Mouse (Mus musculus): ENCODE measurements around the gene Bin2. TPM values are rescaled to one million over a fixed set of nuclear protein-coding genes. Genes with fewer than 3 reads are reported as not detected.

Bin2 gene
- 1 to 10 TPM in 2 of 4 experiments, under 1 TPM in 2; 0.84 to 2.6 (median 1.1) TPM for total RNA-seq (2022)

DNA sequence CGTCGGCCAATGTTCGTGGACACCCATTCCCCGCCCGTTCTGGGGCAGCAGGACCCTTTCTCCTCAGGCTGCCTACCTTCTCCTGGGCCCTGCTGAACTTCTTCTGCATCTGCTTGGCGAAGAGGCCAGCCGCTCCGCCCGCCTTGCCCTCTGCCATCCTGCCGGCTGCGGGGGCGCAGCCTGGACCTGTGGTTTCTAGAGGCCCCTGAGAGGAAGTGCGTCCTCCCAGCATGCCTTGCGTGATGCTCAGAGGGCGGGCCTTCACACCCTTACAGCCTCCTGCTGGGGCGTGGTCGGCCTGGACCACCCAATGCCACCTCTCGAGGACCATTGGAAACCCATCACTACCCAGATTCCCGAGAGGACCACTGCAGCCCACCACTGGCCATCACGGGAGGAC, at the start of gene Bin2:
Gene Bin2, minus strand, starts transcription at position 217 of the 400 bp plus-strand sequence.
- DNase-seq (ENCODE audit: low spot score): peak; percentile 11

DNA sequence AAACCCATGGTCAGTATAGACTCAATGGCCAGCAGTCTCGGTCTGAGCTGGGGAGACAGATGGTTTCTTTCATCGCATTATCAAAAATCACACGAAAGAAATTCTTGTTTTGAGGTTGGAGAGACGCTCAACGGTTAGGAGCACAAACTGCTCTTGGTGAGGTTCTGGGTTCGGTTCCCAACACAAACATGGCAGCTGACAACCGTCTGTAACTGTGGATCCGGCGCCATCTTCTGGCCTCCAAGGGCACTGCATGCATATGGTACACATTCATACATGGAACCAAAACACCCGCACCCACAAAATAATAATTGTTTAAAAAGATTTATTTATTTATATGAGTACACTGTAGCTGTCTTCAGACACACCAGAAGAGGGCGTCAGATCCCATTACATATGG, 49.2 kb upstream of the Bin2 start:
- no peak for DNase-seq (ENCODE audit: low spot score)

DNA sequence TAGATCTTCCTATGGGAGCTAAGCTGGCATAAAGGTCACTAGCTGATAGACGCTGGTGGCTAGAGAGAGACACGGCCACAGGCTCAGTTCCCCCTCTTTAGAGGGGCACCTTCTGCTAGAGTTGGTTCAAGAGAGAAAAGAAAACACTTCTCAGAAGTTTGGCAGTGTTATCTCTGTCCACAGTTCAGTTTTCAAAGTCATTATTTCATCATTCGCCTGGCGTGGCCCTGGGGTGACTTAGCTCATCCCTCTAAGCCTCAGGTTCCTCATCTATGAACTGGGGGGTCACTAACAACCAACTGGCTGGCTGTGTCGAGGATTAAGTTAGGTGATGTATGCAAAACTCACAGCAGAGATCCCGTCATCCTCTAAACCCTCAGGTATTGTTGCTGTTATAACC, 48.6 kb upstream of the Bin2 start:
- DNase-seq (ENCODE audit: low spot score): no peak

DNA sequence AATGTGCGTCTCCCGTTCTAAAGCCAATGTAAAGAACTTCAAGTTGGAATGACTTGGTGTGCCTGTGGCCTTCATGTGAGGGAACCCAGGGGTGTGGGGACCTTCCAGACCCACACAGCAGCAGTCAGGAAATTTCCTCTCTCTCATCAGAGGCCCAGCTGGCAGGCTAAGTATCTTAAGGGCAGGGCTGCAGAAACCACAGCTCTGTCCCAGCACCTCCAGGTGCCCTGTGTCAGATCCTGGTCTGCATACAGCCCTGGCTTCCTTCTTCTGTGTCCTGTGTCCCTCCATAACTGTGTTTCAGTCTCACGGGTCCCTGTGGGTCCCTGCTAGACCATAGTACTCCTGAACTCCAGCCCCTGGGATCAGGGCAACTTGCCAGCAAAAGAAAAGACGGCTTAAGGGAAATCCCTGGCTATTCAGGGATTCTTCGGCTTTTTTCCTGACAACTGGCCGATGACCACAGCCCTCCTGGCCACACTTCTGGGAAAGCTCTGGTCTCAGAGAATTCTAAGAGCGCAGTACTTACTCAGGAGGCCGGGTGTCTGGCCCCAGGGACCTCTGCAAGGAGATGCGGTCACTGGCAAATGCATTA, 46.1 kb upstream of the Bin2 start:
- DNase-seq (ENCODE audit: low spot score): no peak

DNA sequence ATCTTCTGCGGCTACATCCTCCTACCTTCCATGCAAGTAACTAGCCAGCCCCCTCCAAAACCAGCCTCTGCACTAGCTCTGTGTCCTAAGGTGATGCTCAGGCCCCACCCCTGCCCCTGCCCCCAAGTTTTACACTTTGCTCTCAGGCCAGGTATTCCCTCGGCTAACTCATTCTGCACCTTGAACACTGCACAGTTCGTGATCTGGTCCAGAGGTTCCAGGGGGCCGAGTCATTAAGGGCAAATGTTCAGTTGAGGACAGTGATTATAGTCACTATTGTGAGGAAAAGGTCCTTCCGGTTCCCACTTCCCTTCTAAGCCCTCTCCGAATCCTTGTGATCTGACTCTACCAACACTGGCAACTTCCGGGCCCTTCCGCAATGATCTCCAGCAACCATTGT, 45.1 kb upstream of the Bin2 start:
- no peak for DNase-seq (ENCODE audit: low spot score)

DNA sequence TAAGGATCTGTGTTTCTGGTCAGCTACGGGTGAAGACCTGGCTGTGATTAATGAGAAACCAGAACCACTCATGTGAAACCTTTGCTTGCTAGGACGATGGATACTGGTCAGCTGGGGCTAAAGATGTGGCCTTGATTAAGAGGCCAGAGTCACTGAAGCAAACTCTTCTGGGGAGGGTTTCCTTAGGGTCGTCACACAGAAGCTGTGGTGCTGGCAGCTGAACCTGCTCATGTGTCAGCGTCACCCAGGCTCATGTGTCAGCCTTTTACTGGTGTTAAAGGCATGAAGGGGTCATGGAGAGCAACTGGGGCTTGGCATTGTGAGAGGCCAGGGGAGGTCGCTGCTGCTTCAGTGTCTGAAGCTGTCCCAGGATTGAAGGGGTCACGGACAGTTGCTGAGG, 41.5 kb upstream of the Bin2 start:
- no peak for DNase-seq (ENCODE audit: low spot score)

DNA sequence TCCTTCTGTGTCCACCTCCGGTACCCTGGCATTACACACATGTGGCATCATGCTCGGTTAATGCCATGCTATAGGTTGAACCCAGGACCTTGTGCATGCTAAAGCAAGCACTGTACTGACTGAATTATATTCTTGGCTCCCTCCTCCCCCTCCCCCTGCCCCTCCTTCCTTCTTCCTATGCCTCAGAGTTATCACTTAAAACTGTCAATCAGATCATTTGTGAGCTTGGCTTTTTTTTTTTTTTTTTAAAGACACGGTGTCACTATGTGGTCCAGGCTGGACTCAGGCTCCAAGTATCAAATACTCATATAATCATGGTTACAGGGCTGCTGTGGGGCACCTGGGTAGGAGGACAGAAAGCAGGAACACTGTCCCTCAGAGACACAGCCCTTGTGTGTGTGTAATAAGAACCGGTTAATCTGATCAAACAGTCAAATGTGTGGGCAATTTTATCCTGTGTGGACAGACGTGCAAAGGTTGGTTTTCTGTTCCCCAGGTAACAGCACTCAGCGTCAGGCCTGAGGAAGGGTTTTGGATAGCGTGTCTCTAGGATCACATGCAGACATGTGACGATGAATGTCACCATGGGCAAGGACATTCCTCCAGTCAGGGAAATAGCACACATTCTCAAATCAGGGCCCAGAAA, 39.2 kb upstream of the Bin2 start:
- DNase-seq (ENCODE audit: low spot score): no peak

DNA sequence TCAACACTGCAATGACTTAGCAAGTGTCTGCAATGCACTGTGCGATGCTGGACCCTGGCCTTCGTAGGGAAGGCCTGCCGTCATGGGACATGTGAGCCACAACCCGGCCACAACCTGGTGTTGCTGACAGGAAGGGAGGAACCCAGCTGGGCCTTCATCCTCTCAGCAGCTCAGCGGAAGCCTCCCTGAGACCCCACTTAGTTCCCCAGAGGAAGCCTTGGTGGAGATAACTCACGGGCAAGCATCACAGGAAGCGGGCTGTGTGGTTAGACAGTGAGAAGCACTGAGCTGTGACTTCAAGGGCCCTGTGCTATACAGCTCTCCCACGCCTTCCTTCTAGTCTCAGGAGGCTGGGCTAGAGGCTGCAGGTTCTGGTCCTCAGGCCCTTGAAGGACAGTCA, 36.9 kb upstream of the Bin2 start:
- no peak for DNase-seq (ENCODE audit: low spot score)

DNA sequence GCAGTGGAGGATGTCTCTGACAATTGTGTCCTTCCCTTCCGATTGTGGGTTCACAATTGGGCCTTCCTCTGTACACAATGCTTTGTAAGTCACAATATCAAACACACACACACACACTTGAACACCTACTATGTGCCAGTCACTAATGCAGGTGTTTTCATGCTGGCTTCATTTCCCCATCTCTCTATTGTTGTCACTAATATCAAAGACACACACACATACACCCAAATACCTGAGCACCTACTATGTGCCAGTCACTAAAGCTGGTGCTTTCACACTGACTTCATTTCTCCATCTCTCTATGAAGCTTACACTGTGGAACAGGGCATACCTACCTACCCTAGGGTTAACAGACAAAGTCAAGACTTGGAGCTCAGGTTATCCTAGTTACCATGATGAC, 36.0 kb upstream of the Bin2 start:
- DNase-seq (ENCODE audit: low spot score): no peak

DNA sequence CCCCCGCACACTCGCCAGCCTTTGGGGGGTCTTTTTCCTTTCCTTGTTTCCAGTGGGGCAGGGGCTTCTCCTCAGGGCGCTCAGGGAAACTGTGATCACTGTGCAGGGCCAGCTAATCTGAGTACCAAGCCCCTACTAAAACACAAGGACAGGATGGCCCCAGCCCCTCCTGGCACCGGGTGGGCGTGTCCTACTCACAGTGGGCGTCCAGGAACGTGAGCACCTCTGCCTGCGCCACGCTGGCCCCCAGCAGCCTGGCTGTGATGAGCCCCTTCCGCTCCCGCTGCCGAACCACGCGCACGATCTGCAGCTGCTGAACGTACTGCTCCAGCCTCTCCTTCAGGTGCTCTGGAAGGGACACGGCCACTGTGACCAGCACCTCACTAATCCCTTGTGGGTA, 34.6 kb upstream of the Bin2 start:
- no peak for DNase-seq (ENCODE audit: low spot score)

DNA sequence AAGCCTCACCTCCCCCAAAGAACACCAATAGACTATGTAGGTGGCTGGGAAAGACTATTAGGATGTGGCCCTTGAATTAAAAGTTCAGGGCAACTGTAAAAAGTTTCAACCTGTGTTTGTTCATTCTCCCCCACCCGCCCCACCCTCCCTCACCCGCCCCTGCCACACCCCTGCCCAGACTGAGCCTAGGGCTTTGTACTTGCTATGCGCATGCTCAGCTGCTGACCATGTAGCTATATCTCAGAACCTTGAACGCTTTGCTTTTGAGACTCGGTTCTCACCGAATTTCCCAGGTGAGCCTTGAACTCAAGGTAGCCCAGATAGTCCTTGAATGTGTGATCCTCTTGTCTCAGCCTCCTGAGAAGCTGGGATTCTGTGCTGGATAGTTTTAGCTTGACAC, 32.5 kb upstream of the Bin2 start:
- DNase-seq (ENCODE audit: low spot score): no peak

DNA sequence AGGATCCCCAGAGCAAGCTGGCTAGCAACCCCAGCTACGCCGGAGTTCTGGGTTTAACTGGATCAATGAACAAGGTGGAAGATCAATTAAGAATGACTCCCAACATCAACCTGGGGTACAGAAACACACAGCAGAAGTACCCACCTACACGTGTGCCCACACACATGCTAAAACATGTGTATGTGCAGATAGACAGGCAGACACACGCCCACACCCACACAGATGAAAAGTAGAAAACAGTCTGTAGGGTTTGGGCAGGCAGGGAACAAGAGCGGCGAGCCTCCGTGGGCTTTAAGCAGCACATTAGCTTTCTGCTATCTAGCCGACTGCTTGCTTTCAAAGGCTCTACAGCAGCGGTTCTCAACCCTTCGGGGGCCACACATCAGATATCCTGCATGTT, 31.8 kb upstream of the Bin2 start:
- DNase-seq (ENCODE audit: low spot score): no peak

DNA sequence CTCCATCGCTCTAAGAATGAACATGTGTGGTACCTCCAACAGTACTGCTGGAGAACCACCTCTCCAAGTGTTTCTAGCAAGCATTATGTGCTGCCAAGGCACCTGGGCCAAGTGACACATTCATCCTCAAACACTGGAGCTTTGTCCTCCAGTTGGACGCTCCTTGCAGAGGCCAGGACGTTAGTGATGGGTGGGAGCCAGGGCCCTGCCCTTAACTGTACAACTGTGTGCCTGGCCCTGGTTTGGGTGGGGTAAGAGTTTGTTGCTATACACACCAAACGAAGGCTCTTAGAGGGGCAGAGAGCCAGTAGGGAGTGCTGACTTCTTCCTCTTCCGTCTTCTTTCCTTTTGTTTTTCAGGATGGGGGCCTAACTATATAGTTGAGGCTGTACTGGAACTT, 31.1 kb upstream of the Bin2 start:
- DNase-seq (ENCODE audit: low spot score): no peak

DNA sequence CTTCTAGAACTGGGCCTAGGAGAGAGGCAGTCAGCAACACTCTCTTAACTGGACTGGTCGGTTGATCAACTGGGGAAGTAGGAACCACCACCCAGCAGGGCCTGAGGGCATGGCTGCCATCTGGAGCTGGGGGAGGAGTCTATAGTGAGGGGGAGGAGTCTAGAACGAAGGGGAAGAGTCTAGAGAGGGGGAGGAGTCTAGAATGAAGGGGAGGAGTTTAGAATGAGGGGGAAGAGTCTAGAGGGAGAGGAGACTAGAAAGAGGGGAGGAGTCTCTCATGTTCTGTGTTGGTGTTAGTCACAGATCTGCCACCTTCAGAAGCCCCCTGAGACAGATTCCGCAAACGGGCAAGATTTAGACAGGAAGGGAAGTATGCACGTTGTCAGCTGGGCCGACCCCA, 30.0 kb upstream of the Bin2 start:
- DNase-seq (ENCODE audit: low spot score): no peak

DNA sequence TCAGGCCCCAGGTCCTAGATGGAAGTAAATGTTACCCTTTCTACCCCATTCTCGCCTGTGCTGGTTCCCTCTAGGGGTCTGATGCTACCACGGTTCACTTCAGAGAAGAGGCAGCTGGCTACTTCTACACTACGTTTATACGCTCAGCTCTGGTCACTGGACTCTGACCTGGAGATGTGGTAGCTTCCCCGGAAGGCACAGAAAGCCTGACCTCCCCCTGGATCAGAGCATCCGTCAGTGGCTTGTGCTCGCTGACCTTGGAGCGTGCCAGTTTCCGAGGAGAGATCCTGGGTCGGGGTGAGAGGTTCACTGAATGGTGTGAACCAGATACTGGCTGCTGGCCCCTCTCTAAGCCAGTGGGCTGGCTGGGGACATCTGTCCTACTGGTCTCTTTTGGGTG, 28.7 kb upstream of the Bin2 start:
- DNase-seq (ENCODE audit: low spot score): no peak

DNA sequence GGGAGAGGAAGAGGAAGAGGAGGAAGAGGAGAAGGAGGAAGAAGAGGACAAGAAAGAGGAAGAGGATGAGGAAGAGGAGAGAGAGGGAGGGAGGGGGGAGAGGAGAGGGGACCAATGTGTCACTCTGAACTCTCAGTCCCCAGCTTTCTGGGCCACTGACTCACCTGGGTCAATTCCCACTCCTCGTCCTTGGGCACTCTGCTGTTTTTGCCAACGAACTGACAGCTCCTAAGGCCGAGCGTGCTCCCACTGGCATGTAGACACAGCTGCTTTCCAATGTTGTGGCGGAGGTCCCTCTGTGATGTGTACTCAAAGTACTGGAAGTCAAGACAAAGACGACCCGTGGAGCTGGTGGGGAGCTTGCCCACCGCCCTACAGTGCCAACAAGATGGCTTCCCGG, 25.1 kb upstream of the Bin2 start:
- DNase-seq (ENCODE audit: low spot score): no peak

DNA sequence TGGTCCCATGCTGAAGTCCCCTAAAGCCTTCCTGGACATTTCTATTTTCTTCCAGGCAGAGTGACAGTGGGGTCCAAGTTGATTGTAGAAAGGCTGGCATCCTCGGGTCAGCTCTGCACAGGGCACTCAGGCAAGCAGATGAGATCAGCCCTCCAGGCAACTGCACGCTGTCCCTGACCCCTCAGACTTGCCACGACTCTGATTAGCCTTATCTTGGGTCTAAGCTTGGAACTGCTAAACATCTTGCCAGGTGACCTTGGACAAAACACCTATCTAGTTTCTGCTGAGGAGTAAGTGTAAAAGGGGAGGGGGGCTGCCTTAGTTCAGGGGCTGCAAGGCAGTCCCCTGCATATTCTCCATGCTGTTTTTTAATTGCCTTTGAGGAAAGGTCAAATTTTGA, 22.6 kb upstream of the Bin2 start:
- DNase-seq (ENCODE audit: low spot score): no peak

DNA sequence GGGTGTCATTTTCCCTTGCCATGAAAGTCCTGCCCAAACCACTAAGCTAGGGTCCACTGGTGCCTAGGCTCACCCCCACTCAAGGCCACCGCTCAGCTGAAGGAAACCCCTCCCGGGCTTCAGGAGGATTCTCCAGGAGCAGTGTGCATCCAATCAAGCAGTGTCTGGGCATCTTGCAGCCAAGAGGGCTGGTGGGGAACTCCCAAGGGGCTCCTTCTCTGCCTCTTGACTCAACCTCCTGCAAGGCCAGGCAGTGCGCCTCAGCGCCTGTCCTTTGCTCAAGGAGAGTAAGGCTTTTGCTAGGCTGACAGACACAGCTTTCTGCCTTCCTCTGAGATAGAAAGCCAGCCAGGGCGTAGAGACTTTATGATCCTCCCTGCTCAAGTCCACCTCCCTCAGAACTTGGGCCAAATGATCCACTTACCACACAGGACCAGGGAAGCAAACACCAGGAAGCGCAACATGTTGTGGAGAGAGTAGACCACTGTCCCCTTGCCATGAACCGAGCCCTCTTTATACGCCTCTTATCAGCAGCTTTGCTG, 18.1 kb upstream of the Bin2 start, which contains the start of gene Cela1:
Gene Cela1, minus strand, starts transcription at position 492 of the 542 bp plus-strand sequence.
- DNase-seq (ENCODE audit: low spot score): no peak

DNA sequence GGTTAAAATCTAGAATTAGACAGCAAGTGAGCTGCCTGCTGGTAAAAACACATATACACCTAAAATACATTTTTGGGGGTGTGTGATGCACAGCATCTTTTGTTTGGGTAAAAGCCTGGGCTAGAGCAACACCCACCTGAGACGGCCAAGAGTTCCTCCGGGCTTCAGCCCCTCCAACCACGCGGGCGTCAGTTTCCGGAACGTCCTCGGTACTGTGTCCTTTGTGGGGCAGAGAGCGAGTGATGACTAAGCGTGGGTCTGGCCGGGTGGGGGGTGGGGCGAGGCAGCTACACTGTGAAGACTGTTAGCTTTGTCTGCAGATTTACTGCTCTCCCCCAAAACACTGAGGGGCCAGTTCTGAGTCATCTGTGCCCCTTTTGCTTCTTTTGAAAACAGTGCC, 17.6 kb upstream of the Bin2 start:
- DNase-seq (ENCODE audit: low spot score): no peak

DNA sequence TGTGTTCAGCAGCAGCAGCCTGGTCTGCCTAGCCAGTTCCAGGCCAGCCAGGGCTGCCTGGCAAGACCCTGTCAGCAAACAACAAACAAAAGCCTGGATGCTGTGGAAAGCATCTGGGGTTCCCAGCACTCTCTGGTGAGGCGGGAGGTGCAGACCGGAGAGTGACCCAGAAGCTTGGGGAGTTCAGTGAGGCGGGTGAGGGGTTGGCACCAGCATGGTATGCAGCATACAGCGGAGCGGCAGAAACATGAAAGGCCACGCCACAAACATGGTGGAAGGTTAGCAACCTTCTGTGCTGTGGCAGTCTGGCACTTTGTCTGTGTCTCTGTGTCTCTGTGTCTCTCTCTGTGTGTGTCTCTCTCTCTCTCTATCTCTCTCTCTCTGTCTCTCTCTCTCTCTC, 17.1 kb upstream of the Bin2 start:
- DNase-seq (ENCODE audit: low spot score): no peak

DNA sequence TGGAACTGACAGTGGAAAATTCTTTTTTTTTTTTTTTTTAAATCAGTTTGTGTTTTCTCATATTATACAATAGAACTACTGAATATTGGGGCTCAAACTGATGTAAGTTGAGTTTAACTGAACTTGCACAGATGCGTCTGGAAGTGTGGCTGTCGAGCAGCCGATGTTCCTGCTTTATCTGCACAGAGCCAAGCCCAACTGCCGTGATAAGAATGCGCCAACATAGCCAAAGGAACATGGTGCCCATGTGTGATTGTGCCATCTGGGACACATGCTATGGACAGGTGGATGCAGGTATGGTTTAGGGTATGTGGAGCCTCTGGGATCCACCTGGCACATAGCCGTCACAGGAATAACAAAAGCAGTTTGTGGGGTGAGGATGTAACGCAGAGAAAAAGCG, 16.5 kb upstream of the Bin2 start:
- DNase-seq (ENCODE audit: low spot score): no peak

DNA sequence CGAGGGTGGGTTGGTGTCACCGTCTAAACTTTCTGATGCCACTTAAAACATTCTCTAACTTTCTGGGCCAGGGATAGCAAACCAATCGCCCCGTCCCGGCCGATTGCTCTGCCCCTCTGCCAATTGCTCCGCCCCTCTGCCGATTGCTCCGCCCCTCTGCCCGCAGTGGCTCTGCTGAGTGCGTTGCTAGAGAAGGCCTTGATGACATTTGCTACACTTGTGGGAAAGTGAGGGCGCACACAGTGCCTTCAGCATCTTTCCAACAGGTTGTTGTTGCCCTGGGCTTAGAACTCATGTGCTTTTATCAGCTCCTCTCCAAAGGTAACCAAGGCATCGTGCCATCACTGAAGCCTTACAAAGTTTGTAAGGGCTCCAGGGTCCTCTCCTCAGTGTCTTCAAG, 15.9 kb upstream of the Bin2 start:
- no peak for DNase-seq (ENCODE audit: low spot score)

DNA sequence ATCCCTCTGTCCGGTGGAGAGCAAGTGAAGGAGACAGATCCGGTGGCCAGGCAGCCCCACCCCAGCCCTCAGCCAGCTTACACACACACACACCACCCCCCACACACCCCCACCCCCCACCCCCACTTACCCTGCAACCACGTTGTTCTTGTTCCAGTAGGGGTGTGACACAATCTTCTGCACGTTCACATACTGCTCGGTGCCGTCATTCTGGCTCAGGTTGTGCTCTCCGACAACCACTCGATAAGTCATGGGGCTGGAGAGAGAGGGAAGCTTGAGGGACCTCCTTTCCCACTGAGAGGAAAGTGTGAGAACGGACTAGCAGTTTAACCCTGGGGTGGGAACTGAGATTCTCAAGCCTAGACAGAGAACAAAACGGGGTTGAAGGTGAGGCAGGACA, 15.1 kb upstream of the Bin2 start:
- no peak for DNase-seq (ENCODE audit: low spot score)

DNA sequence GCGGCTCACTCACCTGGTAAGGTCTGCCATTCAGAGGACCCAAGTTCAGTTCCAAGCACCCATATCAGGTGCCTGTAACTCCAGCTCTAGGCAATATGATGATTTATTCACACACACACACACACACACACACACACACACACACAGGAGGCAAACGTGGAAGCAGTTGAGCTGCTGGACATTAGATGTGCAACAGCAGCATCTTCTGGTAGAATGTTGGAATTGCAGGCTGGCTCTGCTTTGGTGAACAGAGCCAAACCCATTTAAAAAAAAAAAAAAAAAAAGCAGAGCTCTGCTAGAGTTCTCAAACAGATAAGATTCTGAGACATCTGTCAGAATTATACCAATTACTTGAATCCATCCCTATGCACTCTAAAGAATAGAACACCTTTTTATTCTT, 13.7 kb upstream of the Bin2 start:
- DNase-seq (ENCODE audit: low spot score): peak; percentile 80

Measured in heart, adult 8-10 months (tissue).